Mouse (Mus musculus): Measurements from ENCODE around the gene Zfp384. TPM values are rescaled to one million over a fixed set of nuclear protein-coding genes. Genes with fewer than 3 reads are reported as not detected.

Gene Zfp384
- polyA plus RNA-seq (2016; fragmentation: Nextera tagmentation; extraction: Ambion mirVana): 17.0 and 19.1 TPM in 2 replicates

DNA sequence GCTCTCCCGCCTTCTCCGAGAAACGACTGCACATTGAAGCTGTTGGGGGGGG, at the start of gene Zfp384:
TSS of gene Zfp384 (plus strand) at position 17 of the 52 bp plus-strand sequence.
- Histone ChIP-seq H3K9me3 (no peaks in the 10 kb centered on the region), H3K36me3 (peaks cover 25% of the 10 kb centered on the region), H3K4me3 (peak within 1 kb of the TSS; percentile 93), H3K4me2 (replicated peaks) (peak within 1 kb of the TSS; percentile 65), H3K4me1 (peaks cover 24% of the 10 kb centered on the region), H3K27ac (peak within 1 kb of the TSS; percentile 96), H3K9ac (peak within 1 kb of the TSS; percentile 98), H3K27me3 (replicated peaks) (no peaks in the 10 kb centered on the region)
- ATAC-seq (ENCODE audit: low FRiP score, low read depth): no peak
- WGBS: 0% methylated on average over 2 of the region's 3 CpGs

DNA sequence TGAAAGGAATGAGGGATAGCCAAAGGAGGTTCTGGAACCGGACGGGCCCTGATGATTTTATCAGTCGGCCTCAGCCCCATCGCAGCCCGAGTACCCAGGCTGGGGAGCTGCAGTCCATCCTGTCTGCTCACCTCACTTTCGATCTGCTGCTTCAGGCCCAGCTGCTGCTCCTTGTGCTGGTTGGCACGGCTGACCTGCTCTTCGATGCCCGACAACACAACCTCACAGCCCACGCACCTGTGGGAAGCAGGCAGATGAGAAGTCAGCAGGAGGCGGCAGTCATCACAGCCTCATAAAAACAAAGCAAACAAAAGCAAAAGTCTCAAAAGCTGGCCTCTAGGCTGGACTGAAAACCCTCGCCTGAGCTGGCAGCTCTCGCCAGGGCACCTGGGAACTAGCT, 49.0 kb upstream of the Zfp384 start:
- Histone ChIP-seq H3K4me1 (peaks cover 7% of the 10 kb centered on the region), H3K4me2 (replicated peaks) (no peak overlapping the region), H3K4me3 (no peak overlapping the region), H3K27me3 (replicated peaks) (no peaks in the 10 kb centered on the region), H3K27ac (no peak overlapping the region), H3K9ac (no peak overlapping the region), H3K36me3 (peaks cover 65% of the 10 kb centered on the region), H3K9me3 (no peaks in the 10 kb centered on the region)
- ATAC-seq (ENCODE audit: low FRiP score, low read depth): no peak
- WGBS: 88% methylated on average over 13 of the region's 13 CpGs

GRCm38 (mm10) chr6:124961021-124961420, 47.9 kb upstream of the Zfp384 start:
- no peaks in the 10 kb centered on the region for H3K27me3 ChIP-seq (replicated peaks)
- H3K27ac ChIP-seq: no peak overlapping the region
- peaks cover 59% of the 10 kb centered on the region for H3K36me3 ChIP-seq
- no peak overlapping the region for H3K4me2 ChIP-seq (replicated peaks)
- 95% methylated on average over 12 of the region's 12 CpGs for WGBS
- H3K4me3 ChIP-seq: no peak overlapping the region
- no peak for ATAC-seq (ENCODE audit: low FRiP score, low read depth)
- peaks cover 8% of the 10 kb centered on the region for H3K4me1 ChIP-seq
- H3K9me3 ChIP-seq: no peaks in the 10 kb centered on the region
- no peak overlapping the region for H3K9ac ChIP-seq

DNA sequence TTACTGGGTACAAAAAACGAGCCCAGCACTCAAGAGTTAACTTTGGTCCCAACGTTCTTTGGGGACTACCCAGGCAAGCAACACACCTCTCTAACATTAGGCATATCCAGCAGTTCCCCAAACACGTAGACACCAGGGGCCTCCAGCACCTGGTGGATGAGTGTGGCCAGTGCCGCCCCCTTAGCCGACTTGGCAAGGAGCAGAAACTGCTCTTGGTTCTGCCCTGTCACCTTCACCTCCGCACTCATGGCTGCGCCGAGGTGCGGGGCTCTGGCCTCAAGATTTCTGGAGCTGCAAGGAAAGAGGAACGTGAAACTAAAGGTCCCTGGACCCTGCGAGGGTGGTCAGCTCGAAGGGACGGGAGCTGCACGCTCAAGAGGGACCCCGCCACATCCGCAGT, 44.3 kb upstream of the Zfp384 start:
- Histone ChIP-seq H3K4me1 (peaks cover 8% of the 10 kb centered on the region), H3K4me2 (replicated peaks) (peak overlapping the region; percentile 92), H3K36me3 (peaks cover 33% of the 10 kb centered on the region), H3K27me3 (replicated peaks) (no peaks in the 10 kb centered on the region), H3K27ac (0 out of 2 replicates have a peak overlapping the region, but pooled peaks have one; percentile 83), H3K9ac (peak overlapping the region; percentile 82), H3K4me3 (peak overlapping the region; percentile 76), H3K9me3 (no peaks in the 10 kb centered on the region)
- ATAC-seq (ENCODE audit: low FRiP score, low read depth): no peak; the same call in 1 of the 2 replicates
- 44% methylated on average over 16 of the region's 16 CpGs for WGBS

DNA sequence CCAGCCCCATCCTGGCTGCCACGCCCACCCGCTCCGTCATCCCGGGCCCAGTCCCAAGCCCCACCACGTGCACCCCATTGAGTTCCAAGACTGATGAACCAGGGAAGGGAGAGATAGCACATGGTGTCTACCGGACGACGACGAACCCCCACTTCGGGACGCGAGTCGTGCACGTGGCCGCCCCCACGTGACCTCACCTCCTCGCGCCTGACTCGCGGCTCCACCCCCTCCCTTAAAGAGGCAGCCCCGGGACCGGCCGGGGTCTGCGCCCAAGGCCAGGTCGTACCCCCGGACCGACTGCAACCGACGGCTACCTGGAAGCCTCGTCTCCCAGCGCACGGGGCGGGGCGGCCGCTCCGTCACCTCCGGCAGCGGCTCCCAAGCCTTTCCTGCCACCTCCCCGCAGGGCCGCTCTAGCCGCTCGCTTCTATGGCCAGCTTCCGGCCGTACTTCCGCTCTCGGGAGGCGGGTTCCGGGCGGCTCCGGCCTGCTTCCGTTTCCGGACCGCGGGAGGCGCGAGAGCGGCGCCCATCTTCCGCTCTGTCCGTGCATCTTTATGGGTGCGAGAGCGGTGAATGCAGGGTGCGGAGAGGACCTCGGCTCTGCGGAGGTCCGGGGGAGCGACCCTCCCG, 43.7 kb upstream of the Zfp384 start, which contains the start of gene Cops7a:
TSS of gene Cops7a (minus strand) at position 451 of the 632 bp plus-strand sequence.
- peak; percentile 93 for ATAC-seq (ENCODE audit: low FRiP score, low read depth)
- no peaks in the 10 kb centered on the region for H3K27me3 ChIP-seq (replicated peaks)
- H3K4me3 ChIP-seq: peak within 1 kb of the TSS; percentile 76
- H3K9ac ChIP-seq: peak within 1 kb of the TSS; percentile 82
- H3K9me3 ChIP-seq: no peaks in the 10 kb centered on the region
- peaks cover 8% of the 10 kb centered on the region for H3K4me1 ChIP-seq
- under 1% methylated on average over 68 of the region's 68 CpGs for WGBS
- peak within 1 kb of the TSS; percentile 92 for H3K4me2 ChIP-seq (replicated peaks)
- H3K27ac ChIP-seq: peak within 1 kb of the TSS; percentile 83
- peaks cover 27% of the 10 kb centered on the region for H3K36me3 ChIP-seq

- peak overlapping the region; percentile 82 for H3K9ac ChIP-seq
- no peaks in the 10 kb centered on the region for H3K9me3 ChIP-seq
- 0 out of 2 replicates have a peak, but pooled peaks cover 2% of the 10 kb centered on the region for H3K27me3 ChIP-seq (replicated peaks)
- peak overlapping the region; percentile 76 for H3K4me3 ChIP-seq
- WGBS: 17% methylated on average over 15 of the region's 15 CpGs
- peak; percentile 33; the same call in 1 of the 2 replicates for ATAC-seq (ENCODE audit: low FRiP score, low read depth)
- H3K36me3 ChIP-seq: peaks cover 22% of the 10 kb centered on the region
- H3K4me1 ChIP-seq: peaks cover 8% of the 10 kb centered on the region
- H3K27ac ChIP-seq: peak overlapping the region; percentile 83
- peak overlapping the region; percentile 92 for H3K4me2 ChIP-seq (replicated peaks)
Observed at GRCm38 (mm10) chr6:124965747-124966146, 43.2 kb upstream of the Zfp384 start.

DNA sequence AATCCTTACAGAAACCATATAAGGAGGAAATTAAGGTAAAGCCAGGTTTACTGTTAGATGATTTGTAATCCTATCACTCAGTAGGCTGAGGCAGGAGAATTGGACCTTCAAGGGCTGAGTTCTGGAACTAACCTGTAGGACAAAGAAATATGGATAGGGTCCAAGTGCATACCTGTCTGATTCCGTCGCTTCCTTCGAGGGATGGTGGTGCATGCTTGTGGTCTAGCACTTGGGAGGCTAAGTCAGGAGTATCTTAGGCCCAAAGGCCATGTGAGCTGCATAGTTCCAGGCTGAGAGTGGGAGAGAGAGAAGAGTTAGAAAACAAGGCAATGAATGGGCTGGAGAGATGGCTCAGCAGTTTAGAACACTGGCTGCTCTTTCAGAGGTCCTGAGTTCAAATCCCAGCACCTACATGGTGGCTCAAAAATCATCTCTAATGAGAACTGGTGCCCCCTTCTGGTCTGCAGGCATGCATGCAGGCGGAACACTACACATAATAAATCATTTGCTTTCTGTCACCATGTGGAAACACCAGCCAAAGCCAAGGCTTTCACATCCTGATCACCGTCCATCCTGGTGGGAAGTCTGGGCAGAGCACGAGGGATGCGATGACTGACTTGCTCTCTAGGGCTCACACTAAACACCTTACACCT, 42.4 kb upstream of the Zfp384 start:
- peak overlapping the region; percentile 11; the same call in 1 of the 2 replicates for H3K4me3 ChIP-seq
- H3K4me1 ChIP-seq: peaks cover 8% of the 10 kb centered on the region
- 0 out of 2 replicates have a peak, but pooled peaks cover 2% of the 10 kb centered on the region for H3K27me3 ChIP-seq (replicated peaks)
- peaks cover 13% of the 10 kb centered on the region for H3K36me3 ChIP-seq
- WGBS: 98% methylated on average over 7 of the region's 7 CpGs
- ATAC-seq (ENCODE audit: low FRiP score, low read depth): no peak
- no peak overlapping the region for H3K27ac ChIP-seq
- H3K4me2 ChIP-seq (replicated peaks): peak overlapping the region; percentile 92
- no peaks in the 10 kb centered on the region for H3K9me3 ChIP-seq
- no peak overlapping the region for H3K9ac ChIP-seq

- no peak overlapping the region for H3K4me2 ChIP-seq (replicated peaks)
- 68% methylated on average over 4 of the region's 4 CpGs for WGBS
- peaks cover 8% of the 10 kb centered on the region for H3K4me1 ChIP-seq
- no peak overlapping the region for H3K27ac ChIP-seq
- ATAC-seq (ENCODE audit: low FRiP score, low read depth): no peak
- H3K36me3 ChIP-seq: peaks cover 4% of the 10 kb centered on the region; the same call in 1 of the 2 replicates
- H3K9me3 ChIP-seq: no peaks in the 10 kb centered on the region
- H3K27me3 ChIP-seq (replicated peaks): 0 out of 2 replicates have a peak, but pooled peaks cover 2% of the 10 kb centered on the region
- no peak overlapping the region for H3K9ac ChIP-seq
- H3K4me3 ChIP-seq: no peak overlapping the region
Observed at GRCm38 (mm10) chr6:124967766-124968165, 41.2 kb upstream of the Zfp384 start.

DNA sequence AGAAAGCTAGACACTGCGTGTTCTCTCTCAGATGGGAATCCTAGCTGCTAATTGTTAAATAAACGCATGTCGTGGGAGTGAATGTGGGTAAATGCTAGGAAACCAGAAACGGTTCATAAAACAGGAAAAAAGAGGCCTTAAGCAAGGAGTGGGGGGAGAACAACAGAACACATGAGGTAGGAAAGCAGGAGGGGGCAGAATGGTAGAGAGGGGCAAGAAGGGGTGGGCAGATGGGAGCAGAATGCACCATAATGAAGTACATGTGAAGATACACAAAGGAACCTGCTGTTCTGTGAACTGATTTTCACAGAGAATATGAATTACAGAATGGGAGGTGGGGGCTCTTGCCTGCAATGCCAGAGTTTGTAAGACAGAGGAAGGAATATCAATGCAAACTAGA, 16.7 kb upstream of the Zfp384 start:
- peaks cover 9% of the 10 kb centered on the region; the same call in 1 of the 2 replicates for H3K4me1 ChIP-seq
- no peaks in the 10 kb centered on the region for H3K36me3 ChIP-seq
- no peak overlapping the region for H3K4me2 ChIP-seq (replicated peaks)
- 84% methylated on average over 4 of the region's 4 CpGs for WGBS
- no peak overlapping the region for H3K9ac ChIP-seq
- no peak overlapping the region for H3K4me3 ChIP-seq
- no peak for ATAC-seq (ENCODE audit: low FRiP score, low read depth)
- H3K9me3 ChIP-seq: peaks cover 8% of the 10 kb centered on the region
- peaks cover 49% of the 10 kb centered on the region for H3K27me3 ChIP-seq (replicated peaks)
- H3K27ac ChIP-seq: no peak overlapping the region

DNA sequence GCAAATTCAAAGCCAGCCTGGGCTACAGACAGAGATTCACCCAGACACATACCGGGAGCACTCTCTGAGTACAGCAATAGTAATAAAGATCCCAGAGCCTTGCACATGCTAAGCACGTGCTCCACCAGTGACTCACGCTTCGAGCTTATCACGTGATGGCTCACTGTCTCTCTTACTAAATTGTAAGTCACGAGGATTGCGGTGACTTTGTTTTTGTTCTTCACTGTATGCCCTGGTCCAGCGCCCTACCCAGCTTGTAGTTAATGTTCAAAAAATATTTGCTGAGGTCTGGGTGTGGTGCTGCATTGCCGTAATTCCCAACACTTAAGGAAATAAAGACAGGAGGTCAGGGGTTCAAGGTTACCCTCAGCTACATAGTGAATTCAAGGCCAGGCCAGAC, 15.6 kb upstream of the Zfp384 start:
- H3K4me3 ChIP-seq: no peak overlapping the region
- H3K4me2 ChIP-seq (replicated peaks): no peak overlapping the region
- peaks cover 10% of the 10 kb centered on the region; the same call in 1 of the 2 replicates for H3K4me1 ChIP-seq
- no peak for ATAC-seq (ENCODE audit: low FRiP score, low read depth)
- H3K9me3 ChIP-seq: peaks cover 8% of the 10 kb centered on the region
- H3K27me3 ChIP-seq (replicated peaks): peaks cover 60% of the 10 kb centered on the region
- no peak overlapping the region for H3K9ac ChIP-seq
- WGBS: 83% methylated on average over 9 of the region's 9 CpGs
- no peaks in the 10 kb centered on the region for H3K36me3 ChIP-seq
- no peak overlapping the region for H3K27ac ChIP-seq

DNA sequence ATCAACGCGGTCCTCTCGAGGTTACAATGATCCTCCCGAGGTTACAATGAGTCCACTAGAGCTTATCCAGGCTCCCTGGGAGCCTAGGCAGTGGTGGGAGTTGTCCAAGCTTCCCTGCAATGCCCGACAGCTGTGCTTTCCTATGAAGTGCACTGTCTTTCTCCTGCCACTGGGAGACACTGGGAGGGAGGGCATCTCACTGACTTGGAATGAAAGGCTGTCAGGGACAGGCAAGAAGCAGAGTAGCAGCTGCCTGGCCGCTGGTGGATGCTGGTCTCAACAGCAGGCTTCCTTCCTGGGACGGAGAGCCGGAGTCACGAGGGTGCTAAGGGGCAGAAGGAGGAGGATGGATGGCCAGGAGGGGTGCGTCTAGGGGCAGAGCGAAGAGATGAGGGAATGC, 15.1 kb upstream of the Zfp384 start:
- peaks cover 8% of the 10 kb centered on the region for H3K9me3 ChIP-seq
- peaks cover 10% of the 10 kb centered on the region; the same call in 1 of the 2 replicates for H3K4me1 ChIP-seq
- no peak overlapping the region for H3K27ac ChIP-seq
- H3K27me3 ChIP-seq (replicated peaks): peaks cover 65% of the 10 kb centered on the region
- H3K4me3 ChIP-seq: no peak overlapping the region
- H3K9ac ChIP-seq: peak overlapping the region; percentile 49; the same call in 1 of the 2 replicates
- no peak for ATAC-seq (ENCODE audit: low FRiP score, low read depth)
- 17% methylated on average over 11 of the region's 11 CpGs for WGBS
- H3K4me2 ChIP-seq (replicated peaks): peak overlapping the region; percentile 28; the same call in 1 of the 2 replicates
- H3K36me3 ChIP-seq: no peaks in the 10 kb centered on the region

DNA sequence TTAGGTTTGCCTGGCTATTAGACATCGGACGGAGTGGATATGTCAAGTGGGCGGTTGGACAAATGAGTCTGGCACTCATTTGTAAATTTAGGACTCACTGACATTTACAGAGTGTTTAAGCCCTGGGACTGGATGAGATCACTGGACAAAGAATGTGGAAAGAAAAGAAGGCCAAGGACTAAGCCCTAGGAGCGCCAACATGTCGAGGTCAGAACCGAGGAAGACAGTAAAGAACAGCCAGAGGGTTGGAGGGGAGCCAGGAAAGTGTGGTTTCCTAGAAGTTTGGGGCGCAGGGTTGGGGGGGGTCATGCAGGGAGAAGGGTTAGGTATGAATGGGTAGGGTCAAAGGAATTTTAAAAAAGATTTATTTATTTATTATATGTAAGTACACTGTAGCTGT, 13.7 kb upstream of the Zfp384 start:
- Histone ChIP-seq H3K4me1 (peaks cover 10% of the 10 kb centered on the region; the same call in 1 of the 2 replicates), H3K36me3 (no peaks in the 10 kb centered on the region), H3K9me3 (peaks cover under 1% of the 10 kb centered on the region; the same call in 1 of the 2 replicates), H3K9ac (no peak overlapping the region), H3K4me2 (replicated peaks) (no peak overlapping the region), H3K27me3 (replicated peaks) (peaks cover 79% of the 10 kb centered on the region), H3K27ac (no peak overlapping the region), H3K4me3 (no peak overlapping the region)
- WGBS: 81% methylated on average over 7 of the region's 7 CpGs
- ATAC-seq (ENCODE audit: low FRiP score, low read depth): no peak

All from neural tube, embryonic 12.5 days (tissue).